Mouse (Mus musculus) kidney, adult 8-10 months (tissue): ENCODE measurements at regions not wholly inside any gene's neighbourhood (a gene's known extent, or its start where the extent isn't known, plus 50 kb on each side); places are given as distances from the start of the nearest gene placed in this dataset.
"Not testable (repeated sequence)": the region's sequence is repeated elsewhere in the genome, so short reads cannot be mapped to it uniquely, and the experiment has no call there.

Source experiments
- DNase-seq, 2 experiments: peaks; one replicate each; pipeline ENCODE4 v3.0.0; 2022

DNA sequence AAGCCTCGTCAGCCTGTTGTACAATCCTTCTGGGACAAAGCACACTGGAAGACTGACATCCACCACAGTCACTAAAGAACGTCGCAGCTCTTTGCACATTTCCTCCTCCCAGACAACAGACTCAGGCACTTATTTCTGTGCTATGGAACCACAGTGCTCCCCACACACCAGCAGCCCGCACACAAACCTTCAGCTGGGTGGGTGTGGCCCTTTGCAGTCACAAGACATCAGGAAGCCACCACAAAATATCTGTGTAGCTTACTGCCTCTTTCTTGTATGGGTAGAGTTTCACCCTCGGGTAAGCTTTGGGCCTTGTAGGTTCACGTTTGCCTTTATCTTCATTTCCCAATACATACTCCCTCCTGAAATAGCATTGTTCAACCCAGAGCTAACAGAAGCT lies 577.6 kb upstream of the Olfr1507 start:
- not testable (repeated sequence) for DNase-seq

- not testable (repeated sequence) for DNase-seq
Measured at GRCm38 (mm10) chr14:53072502-53072901, 577.0 kb upstream of the Olfr1507 start.

GRCm38 (mm10) chr14:53054439-53054838 lies 558.9 kb upstream of the Olfr1507 start:
- not testable (repeated sequence) for DNase-seq

DNA sequence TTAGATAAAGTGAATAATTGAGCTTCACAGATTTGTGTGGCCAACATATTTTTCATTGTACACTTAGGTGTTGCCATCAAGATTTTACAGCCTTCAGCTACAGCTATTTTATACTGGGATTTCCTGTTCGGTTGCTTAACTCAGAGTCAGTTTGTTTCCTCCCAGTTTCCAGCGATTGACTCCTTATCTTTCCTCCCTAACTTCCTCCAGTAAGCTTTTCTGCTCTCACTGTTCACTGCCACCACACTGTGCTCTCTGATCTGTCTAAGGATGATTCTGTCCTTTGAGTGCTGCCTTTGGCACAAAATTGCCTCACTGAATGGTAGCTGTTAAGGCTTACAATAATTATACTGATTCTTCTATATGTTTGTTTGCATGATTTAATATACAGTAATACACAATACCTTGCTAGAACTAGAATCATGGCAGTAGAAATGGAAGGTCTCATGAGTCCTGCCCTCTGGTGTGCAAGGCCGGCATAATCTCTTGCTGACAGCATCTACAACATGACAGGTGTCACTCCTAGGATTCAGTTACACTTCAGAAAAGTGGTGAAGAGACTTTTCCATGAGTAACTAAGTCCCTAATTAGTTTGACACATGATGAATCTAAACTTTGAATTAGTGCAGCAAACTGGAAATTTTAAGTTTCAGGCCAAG lies 558.0 kb upstream of the Olfr1507 start:
- not testable (repeated sequence) for DNase-seq

GRCm38 (mm10) chr14:53047683-53048082 lies 552.1 kb upstream of the Olfr1507 start:
- not testable (repeated sequence) for DNase-seq

GRCm38 (mm10) chr14:53046975-53047374 lies 551.4 kb upstream of the Olfr1507 start:
- not testable (repeated sequence) for DNase-seq

DNA sequence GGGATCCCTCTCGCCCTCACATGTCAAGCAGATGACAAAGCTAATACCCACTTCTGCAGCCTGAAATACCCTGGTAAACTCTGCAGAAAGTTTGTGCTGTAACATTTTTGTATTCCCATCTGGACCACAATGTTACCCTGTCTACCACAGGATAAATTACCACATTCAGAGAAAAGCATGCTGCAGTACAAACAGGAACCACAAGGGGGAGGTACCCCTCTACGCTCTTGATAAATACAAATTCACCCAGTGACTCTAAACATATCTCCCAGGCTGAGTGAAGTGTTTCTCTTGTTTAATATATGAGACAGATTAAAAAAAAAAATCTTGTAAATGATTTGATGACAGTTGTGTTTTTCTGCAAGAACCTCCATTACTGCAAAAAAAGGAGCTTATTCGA lies 549.8 kb upstream of the Olfr1507 start:
- DNase-seq = not testable (repeated sequence)

GRCm38 (mm10) chr14:53044101-53044500 lies 548.6 kb upstream of the Olfr1507 start:
- not testable (repeated sequence) for DNase-seq

GRCm38 (mm10) chr14:53042016-53042415 lies 546.5 kb upstream of the Olfr1507 start:
- DNase-seq = not testable (repeated sequence)

DNA sequence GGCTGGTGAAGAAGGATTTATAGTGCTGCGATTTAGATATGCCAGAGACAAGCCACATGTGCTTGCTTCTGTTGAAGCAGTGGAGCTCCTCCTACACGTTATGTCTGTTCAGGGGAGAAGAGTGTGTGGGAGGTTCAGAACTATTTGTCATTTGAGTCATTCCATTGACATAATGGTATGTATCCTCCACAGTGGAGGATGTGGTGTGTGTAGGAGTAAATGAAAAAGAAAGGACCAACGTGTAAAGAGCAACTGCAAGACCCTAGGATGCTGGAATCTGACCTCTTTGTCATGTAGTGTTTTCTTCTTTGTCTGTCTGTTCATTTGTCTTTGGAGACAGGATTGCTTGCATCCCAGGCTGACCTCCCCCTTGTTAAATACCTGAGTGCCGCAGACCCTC lies 543.9 kb upstream of the Olfr1507 start:
- DNase-seq = not testable (repeated sequence)

DNA sequence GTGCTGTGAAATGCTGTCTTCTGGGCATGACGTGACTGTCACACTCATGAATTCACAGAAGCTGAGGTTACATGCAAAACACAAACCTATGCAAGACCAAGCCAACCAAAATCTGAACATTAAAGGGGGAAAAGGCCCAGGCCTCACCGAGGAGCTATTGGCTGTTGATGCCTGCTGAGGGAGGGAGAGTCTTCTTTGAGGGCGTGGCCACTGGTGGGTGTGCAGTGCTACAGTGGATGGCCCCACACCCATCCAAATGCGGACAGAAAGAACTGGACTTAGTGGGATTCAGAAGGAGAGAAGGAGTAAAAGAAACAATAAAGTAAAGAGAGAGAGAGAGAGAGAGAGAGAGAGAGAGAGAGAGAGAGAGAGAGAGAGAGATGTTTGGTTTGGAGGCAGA lies 539.4 kb upstream of the Olfr1507 start:
- not testable (repeated sequence) for DNase-seq

DNA sequence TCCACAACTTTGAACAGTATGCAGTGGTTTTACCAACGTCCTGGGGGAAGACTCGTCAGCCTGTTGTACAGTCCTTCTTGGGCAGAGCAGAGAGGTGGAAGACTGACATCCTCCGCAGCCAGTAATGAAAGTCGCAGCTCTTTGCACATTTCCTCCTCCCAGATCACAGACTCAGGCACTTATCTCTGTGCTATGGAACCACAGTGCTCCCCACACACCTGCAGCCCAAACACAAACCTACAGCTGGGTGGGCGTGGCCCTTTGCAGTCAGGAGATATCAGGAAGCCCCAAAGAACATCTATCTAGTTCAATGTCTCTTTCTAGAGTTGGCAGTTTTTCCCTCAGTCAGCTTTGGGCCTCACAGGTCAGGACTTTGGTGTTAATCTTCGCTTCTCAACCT lies 537.7 kb upstream of the Olfr1507 start:
- not testable (repeated sequence) for DNase-seq

- DNase-seq = not testable (repeated sequence)
Measured at GRCm38 (mm10) chr14:53032498-53032897, 536.9 kb upstream of the Olfr1507 start.

- not testable (repeated sequence) for DNase-seq
Measured at GRCm38 (mm10) chr14:53030227-53030626, 534.7 kb upstream of the Olfr1507 start.

DNA sequence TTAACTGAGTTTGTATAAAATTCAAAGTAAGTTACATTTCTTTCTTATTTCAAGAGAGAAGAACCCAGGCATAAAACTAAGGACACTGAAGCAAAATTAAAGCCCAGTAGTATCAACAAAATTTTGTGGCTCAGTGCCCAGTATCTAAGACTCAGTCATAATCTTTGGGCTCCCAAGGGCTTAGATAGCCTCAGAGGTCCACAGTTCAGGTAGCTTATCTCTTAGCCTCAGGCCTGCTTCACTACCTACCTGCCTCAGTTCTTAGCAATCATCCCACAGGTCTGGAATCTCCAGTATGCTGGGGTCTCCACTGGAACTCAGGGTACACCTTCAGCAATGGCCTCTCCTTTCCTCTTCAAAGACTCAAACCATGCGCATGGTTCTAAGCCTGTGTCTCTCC lies 531.4 kb upstream of the Olfr1507 start:
- not testable (repeated sequence) for DNase-seq

DNA sequence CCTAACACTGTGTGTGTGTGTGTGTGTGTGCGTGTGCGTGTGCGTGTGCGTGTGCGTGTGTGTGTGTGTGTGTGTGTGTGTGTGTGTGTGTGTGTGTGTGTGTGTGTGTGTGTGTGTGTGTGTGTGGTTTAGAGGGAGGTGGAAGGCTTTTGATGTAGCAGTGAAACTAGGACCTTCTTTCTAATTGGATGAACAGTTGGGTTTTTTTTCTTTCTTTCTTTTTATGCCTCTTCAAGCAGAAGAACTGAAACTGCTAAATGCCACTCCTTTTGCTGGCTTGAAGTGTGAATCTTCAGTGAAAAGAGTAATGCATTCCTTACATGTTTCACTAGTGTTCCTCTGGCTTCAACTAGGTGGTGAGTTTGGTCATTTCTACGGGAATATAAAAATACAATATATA lies 524.6 kb upstream of the Olfr1507 start:
- not testable (repeated sequence) for DNase-seq

DNA sequence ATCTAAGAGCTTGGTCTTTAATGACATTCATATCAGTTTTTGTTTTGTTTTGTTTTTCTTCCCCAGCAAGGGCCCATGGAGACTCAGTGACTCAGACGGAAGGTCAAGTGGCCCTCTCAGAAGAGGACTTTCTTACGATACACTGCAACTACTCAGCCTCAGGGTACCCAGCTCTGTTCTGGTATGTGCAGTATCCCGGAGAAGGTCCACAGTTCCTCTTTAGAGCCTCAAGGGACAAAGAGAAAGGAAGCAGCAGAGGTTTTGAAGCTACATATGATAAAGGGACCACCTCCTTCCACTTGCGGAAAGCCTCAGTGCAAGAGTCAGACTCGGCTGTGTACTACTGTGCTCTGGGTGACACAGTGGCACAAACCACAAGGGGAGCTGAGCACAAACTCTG lies 512.2 kb upstream of the Olfr1507 start:
- not testable (repeated sequence) for DNase-seq

GRCm38 (mm10) chr14:53007323-53007722 lies 511.8 kb upstream of the Olfr1507 start:
- DNase-seq = not testable (repeated sequence)

DNA sequence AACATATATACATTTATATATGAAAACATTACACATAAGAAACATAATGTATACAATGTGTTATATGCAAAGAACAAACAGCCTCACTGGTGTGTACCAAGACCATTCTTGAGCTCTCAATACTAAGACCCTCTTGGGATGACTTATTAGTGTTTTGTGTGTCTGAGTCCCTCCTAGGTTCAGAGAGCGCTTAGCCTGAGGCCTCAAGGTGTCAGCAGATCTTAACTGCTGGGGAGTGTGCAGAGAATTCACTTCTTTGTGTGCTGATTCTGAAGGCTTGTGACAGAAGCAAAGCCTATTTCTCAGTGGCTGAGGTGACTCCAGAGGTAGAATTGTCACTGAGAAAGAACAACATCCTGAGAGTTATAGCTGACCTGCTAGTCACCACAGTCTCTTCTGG lies 505.7 kb upstream of the Olfr1507 start:
- not testable (repeated sequence) for DNase-seq

DNA sequence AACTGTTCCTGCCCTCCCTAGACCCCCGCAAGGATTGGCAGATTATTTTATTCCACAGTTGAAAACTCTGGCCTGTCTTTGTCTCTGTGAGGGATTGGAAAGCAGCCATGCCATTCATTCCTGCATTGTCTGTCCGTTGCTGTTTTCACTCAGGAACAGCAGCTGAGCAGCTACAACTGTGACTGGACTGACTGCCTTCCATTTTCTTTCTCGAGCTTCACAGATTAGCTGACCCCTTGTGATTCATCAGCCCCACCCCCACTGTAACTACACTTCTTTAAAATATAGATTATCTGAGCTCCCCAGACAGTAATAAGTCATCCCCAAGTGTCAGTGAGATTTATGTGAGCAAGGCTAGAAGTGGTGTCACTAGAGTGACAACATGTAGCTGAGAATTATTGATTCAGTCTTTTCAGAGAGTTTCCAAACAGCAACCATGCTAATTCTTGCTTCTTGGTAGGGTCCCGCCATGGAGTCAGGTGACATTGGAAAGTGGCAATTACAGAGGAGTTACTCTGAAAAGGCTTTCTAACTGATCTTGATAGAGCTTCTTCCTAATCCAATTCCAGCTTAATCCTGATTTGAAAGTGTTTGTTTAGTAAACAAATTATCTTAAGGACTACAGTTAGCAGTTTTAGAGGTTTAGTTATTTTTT lies 496.7 kb upstream of the Olfr1507 start:
- not testable (repeated sequence) for DNase-seq

GRCm38 (mm10) chr14:52991328-52991665 lies 495.7 kb upstream of the Olfr1507 start:
- DNase-seq = not testable (repeated sequence)

GRCm38 (mm10) chr14:52990569-52991327 lies 495.2 kb upstream of the Olfr1507 start:
- DNase-seq = not testable (repeated sequence)

DNA sequence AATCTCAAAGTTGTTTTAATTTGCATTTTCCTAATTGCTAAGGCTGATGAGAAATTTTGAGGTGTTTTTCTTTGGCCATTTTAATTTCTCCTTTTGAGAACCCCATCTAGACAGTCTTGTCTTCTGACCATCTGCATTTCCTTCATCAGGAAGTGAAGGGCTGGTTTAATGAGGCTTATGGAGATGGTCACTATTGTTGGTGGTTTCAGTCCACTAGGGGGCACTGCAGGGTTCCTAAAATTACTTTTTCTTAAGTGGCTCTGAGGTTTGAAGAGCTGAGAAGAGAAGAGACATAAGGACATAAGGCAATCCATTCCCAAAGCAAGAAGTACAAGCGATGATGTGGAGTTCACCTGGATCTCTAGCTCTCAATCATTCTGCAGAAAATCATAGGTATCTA lies 494.4 kb upstream of the Olfr1507 start:
- not testable (repeated sequence) for DNase-seq

DNA sequence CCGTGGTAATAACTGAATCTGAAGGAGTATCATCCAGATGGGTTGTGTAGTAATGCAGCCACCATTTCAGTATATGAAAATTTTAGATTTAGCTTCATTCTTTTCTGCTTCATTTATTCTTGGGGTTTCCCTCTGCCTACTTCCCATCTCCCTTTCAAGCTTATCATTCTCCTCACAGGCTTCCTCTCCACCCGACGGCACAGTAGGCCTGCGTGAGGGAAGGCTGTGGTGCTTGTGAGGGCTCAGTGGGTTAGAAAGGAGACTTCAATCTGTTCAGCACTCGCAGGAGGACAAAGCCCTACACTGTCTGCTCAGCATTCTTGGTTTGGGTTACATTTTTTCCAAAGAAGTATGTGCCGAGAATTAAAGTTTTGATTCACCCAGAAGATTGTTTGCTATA lies 493.0 kb upstream of the Olfr1507 start:
- not testable (repeated sequence) for DNase-seq
